Mouse (Mus musculus): Measurements from ENCODE around the gene Coq10a. TPM values are rescaled to one million over a fixed set of nuclear protein-coding genes. Genes with fewer than 3 reads are reported as not detected.

Gene Coq10a
- polyA plus RNA-seq, 1 experiment from 2014 or later = 11.0 TPM

DNA sequence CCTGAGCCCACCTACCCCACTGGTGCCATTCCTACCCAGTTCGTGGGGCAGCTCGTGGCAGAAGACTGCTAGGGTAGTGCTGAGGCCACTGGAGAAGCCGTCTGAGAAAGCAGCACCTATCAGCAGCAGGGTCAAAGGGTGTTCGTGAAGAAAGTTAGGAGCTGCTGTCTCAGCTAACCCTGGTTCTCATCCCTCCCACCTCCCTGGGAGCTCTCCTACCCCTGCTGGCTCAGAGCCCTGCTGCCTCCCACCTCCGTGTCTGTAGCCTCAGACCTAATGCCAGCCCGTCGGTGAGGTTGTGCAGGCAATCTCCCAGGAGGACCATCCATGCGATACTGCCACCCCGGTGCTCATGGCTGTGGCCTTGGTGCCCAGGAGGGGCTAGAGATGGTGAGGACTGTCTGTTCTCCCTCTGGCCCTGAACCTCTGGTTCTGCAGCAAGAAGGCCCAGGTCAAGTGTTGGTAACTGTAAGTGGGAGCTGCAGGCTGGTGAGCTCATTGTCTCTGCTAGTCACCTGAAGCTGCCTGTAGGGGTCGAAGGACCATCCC is 28.0 kb upstream of the Coq10a start:
- Histone ChIP-seq H3K4me2 (ENCODE audit: low read depth, severe bottlenecking) (no peak overlapping the region), H3K4me1 (ENCODE audit: control insufficient read depth, insufficient read depth, low read length) (peaks cover 5% of the 10 kb centered on the region; the same call in 1 of the 2 replicates), H3K9ac (ENCODE audit: low read length) (no peak overlapping the region), H3K9me3 (ENCODE audit: control insufficient read depth, low read length) (no peaks in the 10 kb centered on the region), H3K27ac (replicated peaks; ENCODE audit: low read depth, low read length) (no peak overlapping the region), H3K4me3 (ENCODE audit: low read depth, low read length) (no peak overlapping the region), H3K27me3 (ENCODE audit: control insufficient read depth, insufficient read depth, low read length) (no peaks in the 10 kb centered on the region), H3K36me3 (ENCODE audit: control insufficient read depth, insufficient read depth, low read length) (peaks cover 6% of the 10 kb centered on the region)
- WGBS = 70% methylated on average over 10 of the region's 10 CpGs
- DNase-seq (ENCODE audit: low spot score) (no peak), ATAC-seq (ENCODE audit: insufficient number of reproducible peaks, low FRiP score, low TSS enrichment, low read depth) (no peak)

DNA sequence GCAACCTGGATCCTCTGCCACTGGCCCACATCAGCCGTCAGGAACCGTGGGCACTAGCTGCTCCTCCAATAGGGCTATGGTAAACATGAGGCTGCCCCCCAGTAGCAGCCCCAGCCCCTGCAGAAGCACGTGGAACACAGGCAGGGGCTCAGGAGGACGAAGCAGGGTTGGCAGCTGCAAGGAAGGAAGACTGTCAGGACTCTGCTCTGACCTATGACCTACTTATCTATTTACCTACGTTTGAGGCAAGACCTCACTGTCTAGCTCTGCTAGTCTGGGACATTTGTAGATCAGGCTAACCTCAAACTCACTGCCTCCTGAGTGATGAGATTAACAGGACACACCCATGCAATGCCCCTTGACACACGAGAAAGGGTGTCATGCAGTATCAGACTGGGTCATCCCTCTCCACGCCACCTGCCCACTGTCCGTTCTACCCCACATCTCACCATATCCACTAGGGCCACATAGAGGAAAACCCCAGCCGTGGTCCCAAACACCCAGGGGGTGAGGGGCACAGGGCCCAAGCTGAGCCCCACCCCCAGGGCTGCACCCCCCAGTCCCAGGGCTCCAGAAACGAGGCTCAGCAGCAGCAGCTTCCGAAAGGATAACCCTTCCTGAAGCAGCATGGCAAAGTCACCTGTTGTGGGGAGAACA is 27.3 kb upstream of the Coq10a start:
- H3K36me3 ChIP-seq (ENCODE audit: control insufficient read depth, insufficient read depth, low read length) = peaks cover 9% of the 10 kb centered on the region
- ATAC-seq (ENCODE audit: insufficient number of reproducible peaks, low FRiP score, low TSS enrichment, low read depth) = no peak
- no peak for DNase-seq (ENCODE audit: low spot score)
- no peaks in the 10 kb centered on the region for H3K9me3 ChIP-seq (ENCODE audit: control insufficient read depth, low read length)
- no peak overlapping the region for H3K9ac ChIP-seq (ENCODE audit: low read length)
- 73% methylated on average over 11 of the region's 11 CpGs for WGBS
- no peak overlapping the region for H3K4me2 ChIP-seq (ENCODE audit: low read depth, severe bottlenecking)
- no peak overlapping the region for H3K27ac ChIP-seq (replicated peaks; ENCODE audit: low read depth, low read length)
- peaks cover 5% of the 10 kb centered on the region; the same call in 1 of the 2 replicates for H3K4me1 ChIP-seq (ENCODE audit: control insufficient read depth, insufficient read depth, low read length)
- no peak overlapping the region for H3K4me3 ChIP-seq (ENCODE audit: low read depth, low read length)
- no peaks in the 10 kb centered on the region for H3K27me3 ChIP-seq (ENCODE audit: control insufficient read depth, insufficient read depth, low read length)

DNA sequence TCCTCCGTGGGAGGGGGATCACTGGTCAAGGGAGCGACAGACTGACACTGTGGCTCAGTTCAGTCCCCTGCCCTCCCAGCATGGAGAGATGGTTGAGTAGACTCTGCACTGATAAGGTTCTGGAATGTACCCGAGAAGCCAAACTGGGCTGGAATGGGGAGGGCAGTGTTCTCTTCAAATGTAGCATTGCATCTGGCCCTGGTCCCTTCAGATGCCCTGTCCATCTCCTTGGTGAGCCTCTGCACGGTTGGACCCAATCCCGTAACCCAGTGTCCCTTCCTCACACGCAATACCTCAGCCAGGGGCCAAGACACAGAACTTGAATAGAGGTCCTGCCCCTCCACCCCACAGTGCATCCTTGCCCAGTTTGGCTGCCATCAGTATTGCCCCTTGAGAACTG is 23.1 kb upstream of the Coq10a start:
- WGBS = 79% methylated on average over 6 of the region's 6 CpGs
- no peak overlapping the region for H3K9ac ChIP-seq (ENCODE audit: low read length)
- no peak overlapping the region for H3K4me2 ChIP-seq (ENCODE audit: low read depth, severe bottlenecking)
- H3K27ac ChIP-seq (replicated peaks; ENCODE audit: low read depth, low read length) = no peak overlapping the region
- H3K36me3 ChIP-seq (ENCODE audit: control insufficient read depth, insufficient read depth, low read length) = peaks cover 44% of the 10 kb centered on the region
- no peak overlapping the region for H3K4me3 ChIP-seq (ENCODE audit: low read depth, low read length)
- H3K9me3 ChIP-seq (ENCODE audit: control insufficient read depth, low read length) = no peaks in the 10 kb centered on the region
- no peak for ATAC-seq (ENCODE audit: insufficient number of reproducible peaks, low FRiP score, low TSS enrichment, low read depth)
- H3K4me1 ChIP-seq (ENCODE audit: control insufficient read depth, insufficient read depth, low read length) = no peaks in the 10 kb centered on the region
- no peaks in the 10 kb centered on the region for H3K27me3 ChIP-seq (ENCODE audit: control insufficient read depth, insufficient read depth, low read length)
- DNase-seq (ENCODE audit: low spot score) = no peak

DNA sequence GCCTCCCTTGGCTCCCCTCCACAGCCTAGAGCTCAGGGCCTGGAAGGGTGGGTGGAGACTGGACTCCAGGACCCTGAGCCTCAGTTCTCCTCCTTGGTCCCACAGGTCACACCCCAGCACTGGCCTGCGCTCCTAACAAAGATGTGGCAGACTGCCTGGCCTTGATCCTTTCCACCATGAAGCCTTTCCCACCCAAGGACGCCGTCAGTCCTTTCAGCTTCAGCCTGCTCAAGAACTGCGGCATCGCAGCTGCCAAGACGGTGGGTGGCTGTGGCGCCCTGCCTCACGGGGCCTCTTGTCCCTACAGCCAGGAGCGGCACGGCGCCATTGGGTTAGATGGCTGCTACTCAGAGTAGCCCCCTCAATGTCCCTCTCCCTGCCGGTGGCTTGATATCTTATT is 21.6 kb upstream of the Coq10a start:
- no peaks in the 10 kb centered on the region for H3K27me3 ChIP-seq (ENCODE audit: control insufficient read depth, insufficient read depth, low read length)
- no peak overlapping the region for H3K27ac ChIP-seq (replicated peaks; ENCODE audit: low read depth, low read length)
- H3K9ac ChIP-seq (ENCODE audit: low read length) = no peak overlapping the region
- no peaks in the 10 kb centered on the region for H3K4me1 ChIP-seq (ENCODE audit: control insufficient read depth, insufficient read depth, low read length)
- H3K9me3 ChIP-seq (ENCODE audit: control insufficient read depth, low read length) = no peaks in the 10 kb centered on the region
- H3K36me3 ChIP-seq (ENCODE audit: control insufficient read depth, insufficient read depth, low read length) = peaks cover 52% of the 10 kb centered on the region
- WGBS = 92% methylated on average over 12 of the region's 12 CpGs
- H3K4me2 ChIP-seq (ENCODE audit: low read depth, severe bottlenecking) = no peak overlapping the region
- H3K4me3 ChIP-seq (ENCODE audit: low read depth, low read length) = no peak overlapping the region
- ATAC-seq (ENCODE audit: insufficient number of reproducible peaks, low FRiP score, low TSS enrichment, low read depth) (no peak), DNase-seq (ENCODE audit: low spot score) (no peak)

DNA sequence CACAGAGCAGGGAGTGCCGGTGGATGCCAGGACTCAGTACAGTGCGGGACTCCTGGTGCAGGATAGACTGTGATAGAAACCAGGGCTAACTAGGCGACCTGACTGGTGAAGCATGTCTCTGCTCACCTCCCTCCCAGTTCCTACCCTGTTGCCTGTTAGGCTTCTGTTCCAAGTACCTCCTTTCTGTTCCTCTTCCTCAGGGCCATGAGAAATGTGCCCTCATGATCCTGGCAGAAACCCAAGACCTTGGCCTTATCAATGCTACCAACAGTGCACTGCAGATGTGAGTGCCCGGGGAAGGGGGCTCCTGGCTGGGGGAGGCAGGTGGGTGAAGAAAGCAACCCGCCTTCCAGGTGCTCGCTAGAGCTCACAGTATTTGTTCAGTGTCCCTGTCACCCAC is 20.8 kb upstream of the Coq10a start:
- Histone ChIP-seq H3K9me3 (ENCODE audit: control insufficient read depth, low read length) (no peaks in the 10 kb centered on the region), H3K27ac (replicated peaks; ENCODE audit: low read depth, low read length) (no peak overlapping the region), H3K9ac (ENCODE audit: low read length) (no peak overlapping the region), H3K4me1 (ENCODE audit: control insufficient read depth, insufficient read depth, low read length) (no peaks in the 10 kb centered on the region), H3K36me3 (ENCODE audit: control insufficient read depth, insufficient read depth, low read length) (peaks cover 54% of the 10 kb centered on the region), H3K4me2 (ENCODE audit: low read depth, severe bottlenecking) (no peak overlapping the region), H3K27me3 (ENCODE audit: control insufficient read depth, insufficient read depth, low read length) (no peaks in the 10 kb centered on the region), H3K4me3 (ENCODE audit: low read depth, low read length) (no peak overlapping the region)
- no peak for DNase-seq (ENCODE audit: low spot score)
- no peak for ATAC-seq (ENCODE audit: insufficient number of reproducible peaks, low FRiP score, low TSS enrichment, low read depth)
- 92% methylated on average over 6 of the region's 6 CpGs for WGBS

DNA sequence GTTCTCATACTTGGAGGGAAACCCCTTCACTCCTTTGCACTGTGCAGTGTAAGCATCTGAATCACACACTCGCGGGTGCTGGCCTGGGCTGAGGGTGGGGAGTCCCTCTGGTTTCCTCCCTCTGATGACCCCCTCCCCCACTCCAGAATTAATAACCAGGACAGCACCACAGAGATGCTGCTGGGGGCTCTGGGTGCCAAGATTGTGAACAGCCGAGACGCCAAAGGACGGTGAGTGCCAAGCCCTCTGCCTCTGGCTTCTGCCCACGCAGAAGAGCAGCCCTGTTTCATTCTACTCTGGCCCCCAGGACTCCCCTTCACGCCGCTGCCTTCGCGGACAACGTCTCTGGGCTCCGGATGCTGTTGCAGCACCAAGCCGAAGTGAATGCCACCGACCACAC is 20.1 kb upstream of the Coq10a start:
- H3K4me3 ChIP-seq (ENCODE audit: low read depth, low read length) = no peak overlapping the region
- no peak for DNase-seq (ENCODE audit: low spot score)
- WGBS = 93% methylated on average over 14 of the region's 14 CpGs

DNA sequence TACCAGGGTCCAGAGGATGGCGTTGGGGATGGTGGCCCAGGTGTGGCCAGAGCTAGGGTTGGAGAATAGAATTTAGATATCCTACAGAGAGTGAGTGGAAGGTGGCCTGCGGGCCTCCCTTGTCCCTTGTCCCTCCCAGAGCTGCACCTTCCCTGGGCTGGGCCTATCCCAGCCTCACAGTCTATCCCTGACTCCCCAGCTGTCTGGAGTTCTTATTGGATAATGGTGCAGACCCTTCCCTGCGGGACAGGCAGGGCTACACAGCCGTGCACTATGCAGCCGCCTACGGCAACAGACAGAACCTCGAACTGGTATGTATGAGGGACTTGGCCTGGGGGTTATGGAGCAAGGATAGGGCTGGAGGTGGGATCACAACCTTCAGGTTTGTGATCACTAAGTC is 17.1 kb upstream of the Coq10a start:
- H3K27ac ChIP-seq (replicated peaks; ENCODE audit: low read depth, low read length) = no peak overlapping the region
- no peak overlapping the region for H3K4me2 ChIP-seq (ENCODE audit: low read depth, severe bottlenecking)
- DNase-seq (ENCODE audit: low spot score) = no peak
- H3K9ac ChIP-seq (ENCODE audit: low read length) = no peak overlapping the region
- ATAC-seq (ENCODE audit: insufficient number of reproducible peaks, low FRiP score, low TSS enrichment, low read depth) = no peak
- 95% methylated on average over 7 of the region's 7 CpGs for WGBS
- H3K4me1 ChIP-seq (ENCODE audit: control insufficient read depth, insufficient read depth, low read length) = no peaks in the 10 kb centered on the region
- H3K36me3 ChIP-seq (ENCODE audit: control insufficient read depth, insufficient read depth, low read length) = peaks cover 67% of the 10 kb centered on the region
- H3K27me3 ChIP-seq (ENCODE audit: control insufficient read depth, insufficient read depth, low read length) = no peaks in the 10 kb centered on the region
- H3K4me3 ChIP-seq (ENCODE audit: low read depth, low read length) = no peak overlapping the region
- no peaks in the 10 kb centered on the region for H3K9me3 ChIP-seq (ENCODE audit: control insufficient read depth, low read length)

More for the DNA sequence above, 20.1 kb upstream of the Coq10a start:
- Histone ChIP-seq H3K27me3 (ENCODE audit: control insufficient read depth, insufficient read depth, low read length) (no peaks in the 10 kb centered on the region), H3K4me2 (ENCODE audit: low read depth, severe bottlenecking) (no peak overlapping the region), H3K4me1 (ENCODE audit: control insufficient read depth, insufficient read depth, low read length) (no peaks in the 10 kb centered on the region), H3K9ac (ENCODE audit: low read length) (no peak overlapping the region), H3K36me3 (ENCODE audit: control insufficient read depth, insufficient read depth, low read length) (peaks cover 57% of the 10 kb centered on the region), H3K9me3 (ENCODE audit: control insufficient read depth, low read length) (no peaks in the 10 kb centered on the region), H3K27ac (replicated peaks; ENCODE audit: low read depth, low read length) (no peak overlapping the region)
- no peak for ATAC-seq (ENCODE audit: insufficient number of reproducible peaks, low FRiP score, low TSS enrichment, low read depth)

DNA sequence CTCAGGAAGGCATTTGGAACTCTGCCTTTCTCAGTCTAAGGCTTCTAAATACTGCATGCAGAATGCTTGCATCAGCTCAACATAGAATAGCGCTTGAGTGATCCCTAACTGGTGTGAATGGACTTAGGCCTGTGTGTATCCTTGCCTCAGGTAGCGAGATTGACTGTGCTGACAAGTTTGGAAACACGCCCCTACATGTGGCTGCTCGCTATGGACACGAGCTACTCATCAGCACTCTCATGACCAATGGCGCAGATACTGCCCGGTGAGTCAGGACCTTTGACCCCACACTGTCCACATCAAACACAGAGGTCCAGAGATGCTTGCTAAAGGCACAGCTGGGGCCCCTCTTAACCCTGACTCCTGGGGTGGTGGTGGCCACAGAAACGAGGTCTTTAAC is 13.7 kb upstream of the Coq10a start:
- DNase-seq (ENCODE audit: low spot score) (no peak), ATAC-seq (ENCODE audit: insufficient number of reproducible peaks, low FRiP score, low TSS enrichment, low read depth) (no peak)
- no peak overlapping the region for H3K4me2 ChIP-seq (ENCODE audit: low read depth, severe bottlenecking)
- H3K9me3 ChIP-seq (ENCODE audit: control insufficient read depth, low read length) = no peaks in the 10 kb centered on the region
- WGBS = 86% methylated on average over 8 of the region's 8 CpGs
- no peak overlapping the region for H3K4me3 ChIP-seq (ENCODE audit: low read depth, low read length)
- no peak overlapping the region for H3K27ac ChIP-seq (replicated peaks; ENCODE audit: low read depth, low read length)
- peaks cover 10% of the 10 kb centered on the region; the same call in 1 of the 2 replicates for H3K4me1 ChIP-seq (ENCODE audit: control insufficient read depth, insufficient read depth, low read length)
- no peak overlapping the region for H3K9ac ChIP-seq (ENCODE audit: low read length)
- no peaks in the 10 kb centered on the region for H3K27me3 ChIP-seq (ENCODE audit: control insufficient read depth, insufficient read depth, low read length)
- peaks cover 50% of the 10 kb centered on the region for H3K36me3 ChIP-seq (ENCODE audit: control insufficient read depth, insufficient read depth, low read length)

DNA sequence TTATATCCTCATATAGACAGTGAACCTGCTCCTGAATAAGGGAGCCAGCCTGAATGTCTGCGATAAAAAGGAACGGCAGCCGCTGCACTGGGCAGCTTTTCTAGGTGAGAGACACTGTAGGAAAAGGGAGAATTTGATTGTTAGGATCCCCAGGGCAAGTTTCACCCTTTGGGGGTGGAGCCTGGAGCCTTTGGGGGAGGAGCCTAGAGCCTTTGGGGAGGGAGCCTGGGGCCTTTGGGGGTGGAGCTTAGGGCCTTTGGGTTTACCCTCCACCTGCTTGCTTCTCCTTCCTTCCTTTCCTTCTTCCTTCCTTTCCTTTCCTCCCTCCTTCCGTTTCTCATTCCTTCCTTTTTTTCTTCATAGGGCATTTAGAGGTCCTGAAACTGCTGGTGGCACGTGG is 11.8 kb upstream of the Coq10a start:
- no peaks in the 10 kb centered on the region for H3K9me3 ChIP-seq (ENCODE audit: control insufficient read depth, low read length)
- H3K36me3 ChIP-seq (ENCODE audit: control insufficient read depth, insufficient read depth, low read length) = peaks cover 36% of the 10 kb centered on the region
- peaks cover 16% of the 10 kb centered on the region; the same call in 1 of the 2 replicates for H3K4me1 ChIP-seq (ENCODE audit: control insufficient read depth, insufficient read depth, low read length)
- DNase-seq (ENCODE audit: low spot score) (no peak), ATAC-seq (ENCODE audit: insufficient number of reproducible peaks, low FRiP score, low TSS enrichment, low read depth) (no peak)
- H3K4me2 ChIP-seq (ENCODE audit: low read depth, severe bottlenecking) = no peak overlapping the region
- H3K27ac ChIP-seq (replicated peaks; ENCODE audit: low read depth, low read length) = no peak overlapping the region
- no peaks in the 10 kb centered on the region for H3K27me3 ChIP-seq (ENCODE audit: control insufficient read depth, insufficient read depth, low read length)
- H3K4me3 ChIP-seq (ENCODE audit: low read depth, low read length) = no peak overlapping the region
- WGBS = 85% methylated on average over 5 of the region's 5 CpGs
- H3K9ac ChIP-seq (ENCODE audit: low read length) = no peak overlapping the region
